Mouse (Mus musculus): ENCODE results near the gene Pdzd11. TPM values are rescaled to one million over a fixed set of nuclear protein-coding genes. Genes with fewer than 3 reads are reported as not detected.

The Pdzd11 gene
- total RNA-seq (2015; ENCODE audit: low replicate concordance) (31.6 and 33.2 TPM in 2 replicates), total RNA-seq (2017; ENCODE audit: low replicate concordance) (7.6 and 10.2 TPM in 2 replicates)

DNA sequence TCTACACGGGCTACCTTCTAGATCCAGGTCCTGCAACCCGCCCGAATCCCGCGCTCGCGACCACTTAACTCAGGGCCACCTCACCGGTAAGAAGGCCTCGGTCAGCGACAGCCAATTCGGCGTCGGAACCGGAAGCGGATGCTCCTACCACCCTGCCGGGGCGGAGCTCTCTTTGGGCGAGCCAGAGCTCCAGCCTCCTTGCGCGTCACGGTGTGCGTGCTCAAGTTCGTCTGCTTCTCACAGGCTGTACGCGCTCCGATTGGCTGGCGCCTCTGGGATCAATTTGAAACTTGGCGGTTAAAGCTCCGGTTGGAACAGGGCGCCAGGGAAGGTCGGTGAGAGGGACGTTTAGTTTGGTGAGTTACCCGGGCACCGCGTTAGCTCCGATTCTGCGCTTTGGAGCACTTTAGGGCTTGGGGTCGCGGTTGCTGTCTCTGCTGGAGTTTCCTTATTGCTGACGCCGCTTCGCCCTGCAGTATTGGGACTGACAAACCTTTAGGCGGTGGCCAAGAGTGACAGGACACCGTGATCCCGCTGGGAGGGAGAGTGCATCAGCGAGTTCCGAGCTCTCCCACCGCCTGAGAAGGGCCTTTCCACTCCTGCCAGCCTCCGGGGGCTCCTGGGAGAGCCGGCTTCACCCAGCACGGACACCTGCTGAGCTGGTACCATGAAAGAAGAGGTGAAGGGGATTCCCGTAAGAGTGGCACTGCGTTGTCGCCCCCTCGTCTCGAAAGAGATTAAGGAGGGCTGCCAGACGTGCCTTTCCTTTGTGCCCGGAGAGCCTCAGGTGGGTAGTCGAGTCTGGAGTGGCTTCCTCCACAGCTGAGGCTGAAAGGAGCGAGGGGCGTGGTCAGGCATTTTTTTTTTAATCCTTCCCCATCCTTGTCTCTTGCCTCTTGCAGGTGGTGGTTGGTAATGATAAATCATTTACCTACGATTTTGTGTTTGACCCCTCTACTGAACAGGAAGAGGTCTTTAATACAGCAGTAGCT, at the start of gene Pdzd11:
Pdzd11 (minus strand) TSS at position 767 of the 992 bp plus-strand sequence.
- ATAC-seq (replicated peaks; ENCODE audit: low FRiP score, poor library complexity, severe bottlenecking) = peak; percentile 100

DNA sequence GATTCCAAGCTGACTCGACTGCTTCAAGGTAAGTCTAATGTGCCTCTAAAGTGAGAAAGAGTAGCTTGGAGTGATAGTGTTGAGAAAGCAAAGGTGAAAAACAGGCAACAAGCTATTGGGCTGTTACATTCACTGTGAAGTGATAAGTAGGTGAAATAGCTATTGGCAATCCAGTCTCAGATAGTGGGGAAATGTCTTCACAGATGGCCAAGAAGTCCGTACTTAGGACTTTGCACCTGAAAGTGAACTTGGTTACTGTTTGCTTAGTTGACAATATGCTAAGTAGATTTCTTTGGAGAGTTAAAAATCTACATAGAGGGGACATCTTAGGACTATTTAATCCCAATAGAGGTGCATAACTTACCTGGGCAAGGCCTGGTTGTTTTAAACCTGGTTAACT, 38.5 kb upstream of the Pdzd11 start:
- no peak for ATAC-seq (replicated peaks; ENCODE audit: low FRiP score, poor library complexity, severe bottlenecking)

DNA sequence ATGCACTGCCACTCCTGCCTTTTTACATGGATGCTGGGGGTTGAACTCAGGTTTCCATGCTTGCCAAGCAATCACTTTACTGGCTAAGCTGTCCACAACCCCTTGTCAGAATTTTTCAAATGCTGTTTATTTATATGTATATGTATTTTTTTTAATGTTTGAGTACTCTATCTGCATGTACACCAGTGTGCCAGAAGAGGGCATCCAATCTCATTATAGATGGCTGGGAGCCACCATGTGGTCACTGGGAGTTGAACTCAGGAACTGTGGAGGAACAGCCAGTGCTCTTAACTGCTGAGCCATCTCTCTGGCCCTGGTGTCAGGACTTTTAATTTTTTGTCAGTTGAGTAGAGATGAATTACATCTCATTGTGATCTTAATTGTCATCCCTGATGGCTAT, 26.5 kb upstream of the Pdzd11 start:
- no peak for ATAC-seq (replicated peaks; ENCODE audit: low FRiP score, poor library complexity, severe bottlenecking)

DNA sequence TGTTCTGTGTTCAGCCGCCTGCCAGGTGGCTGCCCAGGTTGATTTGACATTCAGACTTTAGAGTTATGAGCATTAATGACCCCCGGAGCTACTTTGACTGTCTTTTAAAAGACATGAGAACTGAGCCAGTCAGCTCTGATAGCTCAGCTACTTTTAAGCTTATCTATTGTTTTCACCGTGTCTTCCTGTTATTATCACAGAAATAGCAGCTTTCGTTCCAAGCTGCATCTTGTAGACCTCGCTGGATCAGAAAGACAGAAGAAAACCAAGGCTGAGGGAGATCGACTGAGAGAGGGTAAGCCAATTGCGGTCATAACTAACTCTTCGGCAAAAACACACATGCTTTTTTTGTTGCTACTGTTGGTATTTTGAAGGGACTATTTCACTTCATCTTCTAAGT, 12.1 kb upstream of the Pdzd11 start:
- no peak for ATAC-seq (replicated peaks; ENCODE audit: low FRiP score, poor library complexity, severe bottlenecking)

DNA sequence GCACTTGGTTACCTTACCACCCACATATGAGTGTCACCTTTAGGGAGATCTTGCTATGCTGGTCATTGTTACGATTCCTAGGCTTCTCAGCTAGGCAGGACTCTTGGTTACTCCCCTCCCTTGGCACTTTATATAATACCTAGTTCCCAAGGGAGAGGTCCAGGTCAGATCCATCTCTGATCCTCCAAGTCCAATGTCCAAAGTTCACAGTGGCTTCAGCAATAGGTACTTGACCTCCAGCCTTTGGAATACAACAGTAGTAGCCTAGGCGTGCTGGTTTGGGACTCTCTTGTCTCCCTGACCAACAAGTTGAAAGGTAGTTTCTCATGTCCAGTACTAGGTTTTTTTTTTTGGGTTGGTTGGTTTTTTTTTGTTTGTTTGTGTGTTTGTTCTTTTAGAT, 2.7 kb upstream of the Pdzd11 start:
- ATAC-seq (replicated peaks; ENCODE audit: low FRiP score, poor library complexity, severe bottlenecking) = no peak

DNA sequence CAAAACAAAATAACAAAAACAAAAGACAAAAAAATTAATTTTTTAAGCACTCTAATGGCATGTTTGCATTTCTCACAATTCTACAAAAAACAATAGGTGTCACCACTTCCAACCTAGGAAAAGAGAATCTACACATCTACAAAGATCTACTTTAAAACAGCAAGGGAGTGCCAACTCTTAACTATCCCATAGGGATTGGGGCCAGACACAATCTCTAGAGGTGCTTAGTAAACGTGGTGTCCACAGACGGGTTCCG, 894 bp downstream of the Pdzd11 start, which contains the start of gene Kif4:
Kif4 (plus strand) TSS at position 192 of the 256 bp plus-strand sequence.
- ATAC-seq (replicated peaks; ENCODE audit: low FRiP score, poor library complexity, severe bottlenecking) = no peak

DNA sequence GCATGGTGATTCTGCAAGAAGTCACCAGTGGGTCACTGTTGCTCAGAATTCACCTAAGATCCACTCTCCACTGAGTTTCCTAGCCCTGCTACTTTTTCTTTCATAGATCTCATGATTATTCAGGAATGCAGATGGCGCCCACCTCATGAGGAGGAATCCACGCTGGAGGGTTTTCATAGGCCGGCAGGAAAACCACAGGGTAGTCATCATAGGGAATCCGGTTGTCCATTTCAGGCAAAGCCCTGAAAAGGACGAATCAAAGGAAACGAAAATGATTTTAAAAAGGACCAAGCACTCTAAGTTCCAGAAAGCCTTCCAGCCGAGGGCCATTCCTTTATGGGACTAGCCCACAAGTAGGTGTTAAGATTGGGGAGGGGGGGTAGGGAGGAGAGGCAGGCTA, 1.2 kb downstream of the Pdzd11 start:
- ATAC-seq (replicated peaks; ENCODE audit: low FRiP score, poor library complexity, severe bottlenecking) = no peak

DNA sequence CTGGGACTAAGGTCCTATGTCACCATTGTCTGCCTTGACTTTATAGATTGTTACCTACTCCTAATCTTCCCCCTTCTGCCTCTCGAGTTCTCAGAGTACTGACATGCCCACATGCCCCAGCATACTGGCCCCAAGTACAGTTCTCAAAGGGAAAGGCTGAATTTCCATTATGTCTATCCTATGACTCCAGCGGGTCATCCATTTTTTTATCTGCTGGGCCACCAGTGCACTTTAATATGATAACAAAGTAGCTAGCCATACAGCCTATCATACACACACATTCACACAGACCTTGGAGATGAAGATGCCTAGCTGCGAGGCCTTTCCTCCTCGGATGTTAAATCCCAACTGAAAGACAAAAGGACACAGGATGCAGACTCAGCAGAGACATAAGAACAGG, 2.1 kb downstream of the Pdzd11 start:
- 0 out of 2 replicates have a peak, but pooled peaks have one; percentile 18 for ATAC-seq (replicated peaks; ENCODE audit: low FRiP score, poor library complexity, severe bottlenecking)

DNA sequence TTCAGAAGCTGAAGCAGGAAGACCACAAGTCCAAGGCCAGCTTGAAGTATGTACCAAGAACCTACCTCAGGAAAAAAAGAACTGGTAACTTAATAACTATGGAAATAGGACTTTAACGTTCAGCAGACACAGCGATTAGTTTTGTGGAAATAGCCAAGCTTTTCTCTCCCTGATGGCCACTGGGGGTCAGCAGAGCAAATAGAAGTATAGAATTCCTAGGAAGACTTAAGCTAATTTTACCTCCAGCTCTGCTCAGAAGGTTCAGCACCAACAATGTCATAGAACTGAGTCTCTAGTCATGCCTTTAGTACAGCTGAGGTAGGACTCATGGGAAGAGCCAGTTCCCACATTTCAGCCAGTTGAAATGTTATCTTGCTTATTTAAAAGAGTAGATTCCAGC, 5.0 kb downstream of the Pdzd11 start:
- no peak for ATAC-seq (replicated peaks; ENCODE audit: low FRiP score, poor library complexity, severe bottlenecking)

DNA sequence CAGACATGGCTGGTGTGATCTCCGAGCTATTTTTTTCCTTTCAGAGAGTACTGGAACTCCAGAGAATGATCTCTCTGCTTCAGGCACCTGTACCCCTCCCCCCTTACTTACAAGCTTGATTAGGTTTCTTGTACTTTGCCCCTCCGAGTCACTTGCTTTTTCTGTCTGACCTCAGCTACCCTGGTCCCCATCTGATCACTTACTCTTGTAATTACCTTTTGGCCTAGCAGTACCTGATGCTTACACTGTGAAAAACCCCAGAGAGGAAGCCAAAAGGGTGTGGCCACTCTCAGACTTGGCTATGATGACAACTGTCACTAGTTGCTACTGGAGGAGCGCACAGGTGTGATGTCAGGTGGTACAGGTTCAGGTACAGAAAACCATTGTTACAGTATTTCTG, 7.9 kb downstream of the Pdzd11 start:
- no peak for ATAC-seq (replicated peaks; ENCODE audit: low FRiP score, poor library complexity, severe bottlenecking)

DNA sequence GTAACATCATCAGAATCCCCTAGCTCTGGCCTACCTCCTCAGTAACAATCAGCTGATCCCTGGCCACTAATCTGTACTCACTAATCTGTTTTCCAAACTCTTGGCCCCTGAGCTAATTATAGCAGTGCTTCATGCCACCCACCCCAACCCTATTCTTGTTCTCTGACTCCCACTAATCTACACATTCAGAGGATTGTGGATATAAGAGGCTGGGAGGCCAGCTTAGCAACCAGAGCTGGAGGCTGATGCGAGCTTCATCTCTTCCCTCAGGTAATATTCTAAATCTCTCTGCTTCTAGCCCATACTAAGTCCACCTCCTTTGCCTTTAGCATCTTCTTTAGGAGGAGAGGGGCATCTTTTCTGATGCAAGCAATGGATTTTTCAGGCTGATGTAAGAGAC, 21.1 kb downstream of the Pdzd11 start, which contains the start of gene Arr3:
Arr3 (plus strand) TSS at position 184 of the 400 bp plus-strand sequence.
- no peak for ATAC-seq (replicated peaks; ENCODE audit: low FRiP score, poor library complexity, severe bottlenecking)

DNA sequence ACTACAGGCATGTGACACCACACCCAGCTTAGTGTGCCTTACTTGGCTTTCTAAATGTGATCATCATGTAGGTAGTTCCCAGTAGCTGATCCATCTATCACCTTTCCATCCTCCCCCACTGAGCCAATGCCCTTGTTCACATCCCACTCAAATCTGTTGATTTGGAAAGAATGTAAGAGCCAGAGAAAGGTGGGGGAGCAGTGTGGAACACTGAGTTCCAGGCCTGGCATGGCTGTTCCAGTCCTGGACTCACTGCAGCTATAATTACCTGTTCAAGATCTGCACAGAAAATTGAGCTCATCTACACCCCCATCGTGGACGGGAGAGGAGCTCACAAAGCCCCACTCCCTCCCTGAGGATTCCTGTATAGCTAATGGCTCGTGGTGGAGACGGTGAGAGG, 26.6 kb downstream of the Pdzd11 start:
- ATAC-seq (replicated peaks; ENCODE audit: low FRiP score, poor library complexity, severe bottlenecking) = no peak

DNA sequence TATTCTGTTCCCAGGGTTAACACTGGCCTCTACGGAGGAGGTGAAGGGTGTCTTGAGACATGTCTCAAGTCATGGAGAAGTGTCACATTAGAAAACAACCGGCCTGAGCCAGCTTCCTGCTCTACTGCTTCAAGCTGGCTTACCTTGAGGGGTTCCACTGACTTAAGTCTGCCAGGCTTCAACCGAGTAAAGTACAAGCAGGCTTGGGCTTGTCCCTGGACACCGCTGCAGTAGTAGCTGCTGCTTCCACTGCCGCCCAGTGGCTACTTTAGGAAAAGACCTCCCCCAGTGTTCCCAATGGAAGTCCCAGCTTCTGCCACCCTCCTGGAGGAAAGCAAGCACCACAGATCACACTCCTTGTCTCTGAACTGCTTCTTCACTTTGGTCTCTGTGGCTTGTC, 28.9 kb downstream of the Pdzd11 start:
- no peak for ATAC-seq (replicated peaks; ENCODE audit: low FRiP score, poor library complexity, severe bottlenecking)

DNA sequence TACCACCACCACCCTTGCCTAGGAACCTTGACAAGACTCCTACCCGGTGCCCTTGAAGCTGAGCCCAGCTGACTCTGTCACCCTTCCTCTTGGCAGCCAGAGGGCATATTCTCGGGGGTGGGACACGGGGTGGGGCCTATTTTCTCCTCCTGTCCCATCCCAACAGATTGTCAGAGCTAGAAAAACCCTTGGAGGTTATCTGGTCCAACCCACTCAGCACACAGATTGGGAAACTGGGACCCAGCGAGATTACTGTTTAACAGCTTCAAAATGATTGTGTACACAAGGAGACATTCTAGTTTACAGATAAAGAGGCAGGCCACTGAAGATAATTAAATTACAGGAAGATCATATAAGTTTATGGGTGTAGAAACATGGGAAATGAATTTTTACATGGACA, 31.6 kb downstream of the Pdzd11 start, which contains the start of gene P2ry4:
P2ry4 (minus strand) TSS at position 79 of the 400 bp plus-strand sequence.
- no peak for ATAC-seq (replicated peaks; ENCODE audit: low FRiP score, poor library complexity, severe bottlenecking)

Other genes with a start within 250 kb of the Pdzd11 start
- gene Otud6a, start 197.6 kb downstream of the Pdzd11 start, total RNA-seq (2015; ENCODE audit: low replicate concordance) = not detected in 2 replicates
- not detected in 2 replicates for gene Otud6a, start 197.6 kb downstream of the Pdzd11 start, total RNA-seq (2017; ENCODE audit: low replicate concordance)
- gene Awat2, start 183.9 kb downstream of the Pdzd11 start, total RNA-seq (2015; ENCODE audit: low replicate concordance) = not detected in 2 replicates
- not detected in 2 replicates for gene Awat2, start 183.9 kb downstream of the Pdzd11 start, total RNA-seq (2017; ENCODE audit: low replicate concordance)
- gene Igbp1, start 132.3 kb downstream of the Pdzd11 start, total RNA-seq (2015; ENCODE audit: low replicate concordance) = 15.7 and 22.1 TPM in 2 replicates
- 18.7 and 19.2 TPM in 2 replicates for gene Igbp1, start 132.3 kb downstream of the Pdzd11 start, total RNA-seq (2017; ENCODE audit: low replicate concordance)
- gene Dgat2l6, start 101.7 kb downstream of the Pdzd11 start, total RNA-seq (2015; ENCODE audit: low replicate concordance) = not detected in 2 replicates
- gene Dgat2l6, start 101.7 kb downstream of the Pdzd11 start, total RNA-seq (2017; ENCODE audit: low replicate concordance) = not detected in 2 replicates
- not detected in 2 replicates for gene Awat1, start 54.3 kb downstream of the Pdzd11 start, total RNA-seq (2015; ENCODE audit: low replicate concordance)
- not detected in 2 replicates for gene Awat1, start 54.3 kb downstream of the Pdzd11 start, total RNA-seq (2017; ENCODE audit: low replicate concordance)
- not detected in 2 replicates for gene P2ry4, start 31.7 kb downstream of the Pdzd11 start, total RNA-seq (2015; ENCODE audit: low replicate concordance)
- 0.14 TPM in 1 of 2 replicates, not detected in the other for gene P2ry4, start 31.7 kb downstream of the Pdzd11 start, total RNA-seq (2017; ENCODE audit: low replicate concordance)
- gene Arr3, start 21.1 kb downstream of the Pdzd11 start, total RNA-seq (2015; ENCODE audit: low replicate concordance) = not detected in 2 replicates
- not detected in 2 replicates for gene Arr3, start 21.1 kb downstream of the Pdzd11 start, total RNA-seq (2017; ENCODE audit: low replicate concordance)
- gene Kif4, start 831 bp downstream of the Pdzd11 start, total RNA-seq (2015; ENCODE audit: low replicate concordance) = 17.3 and 25.9 TPM in 2 replicates
- gene Kif4, start 831 bp downstream of the Pdzd11 start, total RNA-seq (2017; ENCODE audit: low replicate concordance) = 32.5 and 45.0 TPM in 2 replicates
- gene Gdpd2, start 103.3 kb upstream of the Pdzd11 start, total RNA-seq (2015; ENCODE audit: low replicate concordance) = not detected in 2 replicates
- gene Gdpd2, start 103.3 kb upstream of the Pdzd11 start, total RNA-seq (2017; ENCODE audit: low replicate concordance) = 4.2 TPM in 1 of 2 replicates, not detected in the other
- gene Dlg3, start 141.2 kb upstream of the Pdzd11 start, total RNA-seq (2015; ENCODE audit: low replicate concordance) = 0.84 TPM in 1 of 2 replicates, not detected in the other
- 0.34 and 1.4 TPM in 2 replicates for gene Dlg3, start 141.2 kb upstream of the Pdzd11 start, total RNA-seq (2017; ENCODE audit: low replicate concordance)

Measured in erythroblast, adult 5-6 weeks (primary cell).